Mouse (Mus musculus) layer of hippocampus, postnatal 36 days (tissue): ENCODE data around the gene Traf7. TPM values are rescaled to one million over a fixed set of nuclear protein-coding genes. Genes with fewer than 3 reads are reported as not detected.

Experiments
- DNase-seq, 2 experiments: peaks; one replicate each; pipeline ENCODE4 v3.0.0; 2022
- total RNA-seq, 2 experiments: library from RNA; stranded (reverse); gene quantifications; 2 replicates each; pipeline ENCODE4 v1.2.3; 2021

Gene Traf7
- total RNA-seq, 2 experiments from 2014 or later: 86.7 to 95.1 TPM

GRCm38 (mm10) chr17:24545247-24545646, 17.5 kb upstream of the Traf7 start:
- DNase-seq: no peak

- DNase-seq: no peak
Measured at GRCm38 (mm10) chr17:24544613-24545012, 16.9 kb upstream of the Traf7 start.

GRCm38 (mm10) chr17:24540375-24540774, 12.6 kb upstream of the Traf7 start:
- no peak for DNase-seq

GRCm38 (mm10) chr17:24538950-24539349, 11.2 kb upstream of the Traf7 start:
- DNase-seq: no peak

- DNase-seq: no peak
Measured at GRCm38 (mm10) chr17:24537536-24537935, 9.8 kb upstream of the Traf7 start.

GRCm38 (mm10) chr17:24535300-24535699, 7.6 kb upstream of the Traf7 start:
- DNase-seq: no peak

- no peak for DNase-seq
Measured at GRCm38 (mm10) chr17:24534160-24534718, 6.5 kb upstream of the Traf7 start, which contains the start of gene Rab26. Gene Rab26 (minus strand): TSS chr17:24534210.

GRCm38 (mm10) chr17:24533099-24533992, 5.6 kb upstream of the Traf7 start:
- DNase-seq: peak; percentile 88 to 89

- no peak for DNase-seq
Measured at GRCm38 (mm10) chr17:24532045-24532444, 4.3 kb upstream of the Traf7 start.

- DNase-seq: no peak
Measured at GRCm38 (mm10) chr17:24531064-24531463, 3.3 kb upstream of the Traf7 start.

GRCm38 (mm10) chr17:24530361-24531050, 2.8 kb upstream of the Traf7 start:
- no peak for DNase-seq

GRCm38 (mm10) chr17:24529883-24530282, 2.1 kb upstream of the Traf7 start:
- DNase-seq: no peak

GRCm38 (mm10) chr17:24529007-24529451, 1.3 kb upstream of the Traf7 start:
- DNase-seq: no peak

GRCm38 (mm10) chr17:24528560-24528918, 801 bp upstream of the Traf7 start:
- no peak for DNase-seq

- DNase-seq: no peak
Measured at GRCm38 (mm10) chr17:24527315-24527714, 423 bp downstream of the Traf7 start.

- DNase-seq: no peak
Measured at GRCm38 (mm10) chr17:24524734-24525133, 3.0 kb downstream of the Traf7 start.

- no peak for DNase-seq
Measured at GRCm38 (mm10) chr17:24520450-24520849, 7.3 kb downstream of the Traf7 start.

GRCm38 (mm10) chr17:24514270-24515257, 13.2 kb downstream of the Traf7 start:
- no peak for DNase-seq

GRCm38 (mm10) chr17:24513609-24514008, 14.1 kb downstream of the Traf7 start:
- DNase-seq: peak; percentile 72 to 75

GRCm38 (mm10) chr17:24507806-24508460, 19.8 kb downstream of the Traf7 start:
- no peak for DNase-seq

- no peak for DNase-seq
Measured at GRCm38 (mm10) chr17:24507129-24507664, 20.5 kb downstream of the Traf7 start.
